Mouse (Mus musculus): ENCODE measurements around the gene Aqp9.

DNA sequence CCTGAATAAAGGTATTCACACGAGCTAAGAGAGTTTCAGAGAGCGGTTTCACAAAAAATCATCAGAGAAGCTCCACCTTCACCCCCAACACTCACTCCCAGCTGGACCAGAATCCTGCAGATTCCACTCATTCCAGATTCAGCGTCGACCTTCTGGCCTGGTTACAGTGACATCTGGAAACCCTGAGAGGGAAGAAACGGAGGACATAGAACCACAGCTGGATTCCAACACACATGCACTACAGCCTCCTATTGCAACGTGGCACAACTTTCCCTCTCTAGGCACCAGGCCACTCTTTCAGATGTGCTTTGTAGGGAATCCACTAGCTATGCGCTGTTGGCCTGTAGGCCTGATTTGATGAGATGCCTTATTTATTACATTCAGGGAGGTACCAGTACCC is 102.0 kb downstream of the Aqp9 start:
- TF ChIP-seq CTCF (IDR thresholded peaks at IDR 0.05; ENCODE audit: insufficient read depth, low read length) (no peak), POLR2A (IDR thresholded peaks at IDR 0.05; ENCODE audit: borderline replicate concordance, extremely low read depth, low read depth, low read length) (no peak)

All from lung, adult 2 months (tissue).